Mouse (Mus musculus): ENCODE measurements around the gene Sema3b.

DNA sequence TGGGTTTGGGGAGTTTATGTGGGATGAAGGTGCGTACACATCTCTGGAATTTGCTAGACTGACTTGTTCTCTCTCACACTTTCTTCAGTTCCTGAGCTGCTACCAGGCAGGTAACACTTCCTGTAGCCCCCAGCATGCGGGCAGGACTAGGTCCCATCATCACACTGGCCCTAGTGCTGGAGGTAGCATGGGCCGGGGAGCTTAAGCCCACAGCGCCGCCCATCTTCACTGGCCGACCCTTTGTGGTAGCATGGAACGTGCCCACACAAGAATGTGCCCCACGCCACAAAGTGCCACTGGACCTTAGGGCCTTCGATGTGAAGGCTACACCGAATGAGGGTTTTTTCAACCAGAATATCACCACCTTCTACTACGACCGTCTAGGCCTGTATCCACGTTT lies 39.0 kb downstream of the Sema3b start:
- TF ChIP-seq FLI1 (IDR thresholded peaks at IDR 0.05; ENCODE audit: low read length) (no peak), GATA1 (IDR thresholded peaks at IDR 0.05; ENCODE audit: borderline replicate concordance, low read length) (no peak)
